Mouse (Mus musculus) cortical plate, adult 2 months (tissue): ENCODE results near the gene Slc25a42. TPM values are rescaled to one million over a fixed set of nuclear protein-coding genes. Genes with fewer than 3 reads are reported as not detected.

Source experiments
- H3K27ac ChIP-seq: fragments of 200-500 bp; 2 replicates; pipeline ENCODE4 v1.5.1; 2012; ENCODE audit warnings: low read length, control low read depth, inconsistent platforms; ENCODE audit not compliant: insufficient read depth
- H3K4me1 ChIP-seq: fragments of 200-500 bp; 2 replicates; pipeline ENCODE4 v1.6.1; 2011; ENCODE audit warnings: low read length; ENCODE audit not compliant: control insufficient read depth, insufficient read depth
- H3K4me3 ChIP-seq: fragments of 200-500 bp; 2 replicates; pipeline ENCODE4 v1.5.1; 2011; ENCODE audit warnings: mild to moderate bottlenecking, low read length, control low read depth; ENCODE audit not compliant: insufficient read depth
- CTCF ChIP-seq: fragments of 200-500 bp; IDR thresholded peaks from 2 replicates; pipeline ENCODE4 v1.5.1; 2011; ENCODE audit warnings: mild to moderate bottlenecking, control low read depth, low read length; ENCODE audit not compliant: insufficient read depth; ENCODE audit errors: extremely low read depth
- POLR2A ChIP-seq: fragments of 200-500 bp; IDR thresholded peaks from 2 replicates; pipeline ENCODE4 v1.6.1; 2011; ENCODE audit warnings: mild to moderate bottlenecking, low read length, control low read depth; ENCODE audit not compliant: insufficient read depth; ENCODE audit errors: extremely low read depth
- polyA plus RNA-seq: library from polyadenylated mRNA; depleted of rRNA; stranded (reverse); fragments of >200 nt; gene quantifications from 2 replicates; pipeline ENCODE4 v1.2.3, GENCODE M21; 2012; rRNA removed

Slc25a42 gene
- 55.9 and 56.8 TPM in 2 replicates for polyA plus RNA-seq

GRCm38 (mm10) chr8:70212112-70213055, at the start of gene Slc25a42:
TSS of gene Slc25a42 (minus strand) at chr8:70212305.
- Histone ChIP-seq H3K4me3 (peak within 1 kb of the TSS; percentile 95), H3K27ac (peak within 1 kb of the TSS; percentile 53), H3K4me1 (peaks cover 4% of the 10 kb centered on the region; the same call in 1 of the 2 replicates)
- TF ChIP-seq POLR2A = peak; percentile 90
- TF ChIP-seq CTCF = no peak

GRCm38 (mm10) chr8:70259043-70259442, 46.9 kb upstream of the Slc25a42 start:
- no peaks in the 10 kb centered on the region for H3K4me1 ChIP-seq
- H3K27ac ChIP-seq = no peak overlapping the region
- no peak for TF ChIP-seq POLR2A
- no peak for TF ChIP-seq CTCF
- H3K4me3 ChIP-seq = no peak overlapping the region

- Histone ChIP-seq H3K4me3 (no peak overlapping the region), H3K27ac (no peak overlapping the region), H3K4me1 (no peaks in the 10 kb centered on the region)
- no peak for TF ChIP-seq POLR2A
- TF ChIP-seq CTCF = no peak
Measured at GRCm38 (mm10) chr8:70258600-70258999, 46.5 kb upstream of the Slc25a42 start.

GRCm38 (mm10) chr8:70257456-70257855, 45.4 kb upstream of the Slc25a42 start:
- no peak overlapping the region for H3K4me3 ChIP-seq

GRCm38 (mm10) chr8:70254628-70255027, 42.5 kb upstream of the Slc25a42 start:
- H3K4me1 ChIP-seq = no peaks in the 10 kb centered on the region
- no peak overlapping the region for H3K27ac ChIP-seq
- TF ChIP-seq POLR2A = no peak
- peak; percentile 34; the same call in 1 of the 2 replicates for TF ChIP-seq CTCF
- H3K4me3 ChIP-seq = no peak overlapping the region

More at GRCm38 (mm10) chr8:70257456-70257855, 45.4 kb upstream of the Slc25a42 start:
- H3K4me1 ChIP-seq = no peaks in the 10 kb centered on the region
- no peak overlapping the region for H3K27ac ChIP-seq
- TF ChIP-seq POLR2A (no peak), CTCF (no peak)

GRCm38 (mm10) chr8:70247841-70248240, 35.7 kb upstream of the Slc25a42 start:
- Histone ChIP-seq H3K27ac (no peak overlapping the region), H3K4me1 (peaks cover 6% of the 10 kb centered on the region; the same call in 1 of the 2 replicates), H3K4me3 (no peak overlapping the region)
- no peak for TF ChIP-seq POLR2A
- TF ChIP-seq CTCF = no peak

GRCm38 (mm10) chr8:70246622-70247021, 34.5 kb upstream of the Slc25a42 start:
- Histone ChIP-seq H3K27ac (no peak overlapping the region), H3K4me1 (peaks cover 6% of the 10 kb centered on the region; the same call in 1 of the 2 replicates), H3K4me3 (no peak overlapping the region)
- TF ChIP-seq CTCF = no peak
- no peak for TF ChIP-seq POLR2A

GRCm38 (mm10) chr8:70240642-70241041, 28.5 kb upstream of the Slc25a42 start:
- no peak for TF ChIP-seq CTCF
- no peak for TF ChIP-seq POLR2A
- Histone ChIP-seq H3K4me1 (peaks cover 6% of the 10 kb centered on the region; the same call in 1 of the 2 replicates), H3K27ac (no peak overlapping the region), H3K4me3 (no peak overlapping the region)

- no peak overlapping the region for H3K27ac ChIP-seq
- no peak for TF ChIP-seq CTCF
- TF ChIP-seq POLR2A = no peak
Measured at GRCm38 (mm10) chr8:70237842-70238241, 25.7 kb upstream of the Slc25a42 start.

More at GRCm38 (mm10) chr8:70237842-70238241, 25.7 kb upstream of the Slc25a42 start:
- peaks cover 4% of the 10 kb centered on the region; the same call in 1 of the 2 replicates for H3K4me1 ChIP-seq
- H3K4me3 ChIP-seq = no peak overlapping the region
